39 mouse cellular contexts compared by ENCODE assay signal in genomic region chr6:146837316-146837715, GRCm38 (mm10). TPM values are rescaled to one million over a fixed set of nuclear protein-coding genes. Genes with fewer than 3 reads are reported as not detected.
"Had no signal": no experiment of that assay in that cellular context is flagged by ENCODE, and none has a peak within 500 bp of the region (broad histone marks: within the 10 kb centered on the region; RNA-seq: fewer than 3 reads in every experiment).

No protein-coding gene starts in this region.

- H3K27me3 ChIP-seq: hindbrain, embryonic 12.5 days; intestine, embryonic 15.5 days; kidney, embryonic 15.5 days; limb, embryonic 13.5 days; limb, embryonic 15.5 days; liver, embryonic 12.5 days had no signal

- ATAC-seq: hindbrain, embryonic 16.5 days; inflammation-experienced regulatory T-cells, adult 6 months; intestine, embryonic 15.5 days; liver, embryonic 12.5 days had no signal

- H3K9ac ChIP-seq: hindbrain, embryonic 12.5 days; hindbrain, embryonic 14.5 days; intestine, embryonic 15.5 days; kidney, embryonic 15.5 days; limb, embryonic 13.5 days; limb, embryonic 15.5 days; liver, embryonic 12.5 days; liver, embryonic 14.5 days had no signal

- H3K36me3 ChIP-seq: heart, embryonic 10.5 days; hindbrain, embryonic 10.5 days; hindbrain, embryonic 12.5 days; intestine, embryonic 15.5 days; kidney, embryonic 15.5 days; limb, embryonic 13.5 days; limb, embryonic 15.5 days; liver, embryonic 12.5 days had no signal

- H3K4me1 ChIP-seq: kidney, embryonic 15.5 days; limb, embryonic 15.5 days; liver, embryonic 12.5 days had no signal

- H3K9me3 ChIP-seq: heart, embryonic 10.5 days; hindbrain, embryonic 10.5 days; hindbrain, embryonic 12.5 days; intestine, embryonic 15.5 days; kidney, embryonic 15.5 days; limb, embryonic 13.5 days; limb, embryonic 15.5 days; liver, embryonic 12.5 days had no signal

- H3K4me2 ChIP-seq: hindbrain, embryonic 12.5 days; hindbrain, embryonic 14.5 days; intestine, embryonic 15.5 days; kidney, embryonic 15.5 days; limb, embryonic 13.5 days; limb, embryonic 15.5 days; liver, embryonic 12.5 days had no signal

- H3K27ac ChIP-seq: gastrocnemius, adult 2 months; heart, embryonic 10.5 days; hindbrain, embryonic 10.5 days; hindbrain, embryonic 12.5 days; hindbrain, embryonic 14.5 days; intestine, embryonic 15.5 days; kidney, embryonic 15.5 days; kidney, postnatal 0 days; limb, embryonic 13.5 days; limb, embryonic 15.5 days; liver, embryonic 12.5 days; liver, embryonic 14.5 days had no signal

- DNase-seq: gastrocnemius, adult 2 months; gastrocnemius, postnatal 10 days; gastrocnemius, postnatal 25 days; heart, adult 18-20 months; heart, postnatal 14 days; heart, postnatal 36 days; kidney, adult 11 months; kidney, adult 2 months; kidney, adult 9 months; kidney, postnatal 14 days; kidney, postnatal 36 days; layer of hippocampus, adult 9-11 months; layer of hippocampus, postnatal 36 days; left cerebral cortex, postnatal 4 days had no signal

- H3K4me3 ChIP-seq: gastrocnemius, adult 2 months; heart, embryonic 10.5 days; hindbrain, embryonic 10.5 days; hindbrain, embryonic 12.5 days; intestine, embryonic 15.5 days; kidney, embryonic 15.5 days; limb, embryonic 13.5 days; limb, embryonic 15.5 days; liver, embryonic 12.5 days had no signal

RNA-seq across cellular contexts. Expression of gene Smco2, which starts 12.6 kb away (rescaled TPM):
- total RNA-seq: gastrocnemius, adult 2 months; gastrocnemius, postnatal 10 days; gastrocnemius, postnatal 25 days; gastrocnemius, postnatal 4 days; granulocyte monocyte progenitor cell, adult 5-6 weeks; layer of hippocampus, adult 18-20 months; layer of hippocampus, adult 8-10 months; layer of hippocampus, postnatal 14 days; layer of hippocampus, postnatal 36 days; left cerebral cortex, adult 18-20 months; left cerebral cortex, postnatal 10 days; left cerebral cortex, postnatal 25 days; left cerebral cortex, postnatal 4 days; liver, adult 2 months had no signal
- polyA plus RNA-seq: heart, embryonic 10.5 days; hindbrain, embryonic 10.5 days; hindbrain, embryonic 12.5 days; hindbrain, embryonic 14.5 days; hindbrain, embryonic 16.5 days; inflammation-experienced regulatory T-cells, adult 6 months; intestine, embryonic 15.5 days; kidney, adult 2 months; kidney, embryonic 15.5 days; kidney, postnatal 0 days; large intestine, adult 2 months; limb, embryonic 11.5 days; limb, embryonic 13.5 days; limb, embryonic 15.5 days; liver, embryonic 12.5 days; liver, embryonic 14.5 days; liver, embryonic 16.5 days had no signal

RNA-seq across cellular contexts. Expression of gene Arntl2, which starts 41.5 kb away (rescaled TPM):
- total RNA-seq: granulocyte monocyte progenitor cell, adult 5-6 weeks had no signal
